Mouse (Mus musculus) adrenal gland, adult (tissue): ENCODE measurements around the gene Pnma5.
"Not testable (repeated sequence)": the region's sequence is repeated elsewhere in the genome, so short reads cannot be mapped to it uniquely, and the experiment has no call there.

Experiments
- DNase-seq, 2 experiments: peaks; one replicate each; pipeline ENCODE4 v3.0.0; 2022 to 2023; ENCODE audit warnings: low spot score in 1 of 2; ENCODE audit not compliant: inconsistent age in 2 of 2

The Pnma5 gene

GRCm38 (mm10) chrX:73037003-73037402 lies at the start of gene Pnma5:
Gene Pnma5 (minus strand): TSS chrX:73037103.
- DNase-seq: no peak

- not testable (repeated sequence) for DNase-seq
Observed at GRCm38 (mm10) chrX:73082267-73083055, 45.6 kb upstream of the Pnma5 start, which contains the start of gene Xlr4a. Gene Xlr4a (minus strand): TSS chrX:73082478.

- not testable (repeated sequence) for DNase-seq
Observed at GRCm38 (mm10) chrX:73066765-73067312, 29.9 kb upstream of the Pnma5 start.

GRCm38 (mm10) chrX:73064415-73064793 lies 27.5 kb upstream of the Pnma5 start, which contains the start of gene Pnma3:
Gene Pnma3 (plus strand): TSS chrX:73064787.
- no peak for DNase-seq

GRCm38 (mm10) chrX:73063512-73064414 lies 26.9 kb upstream of the Pnma5 start:
- DNase-seq: no peak

- no peak for DNase-seq
Observed at GRCm38 (mm10) chrX:73062323-73062722, 25.4 kb upstream of the Pnma5 start.

GRCm38 (mm10) chrX:73061528-73061927 lies 24.6 kb upstream of the Pnma5 start:
- DNase-seq: no peak

GRCm38 (mm10) chrX:73053860-73054563 lies 17.1 kb upstream of the Pnma5 start:
- peak; percentile 89 to 97 for DNase-seq

GRCm38 (mm10) chrX:73039666-73040065 lies 2.8 kb upstream of the Pnma5 start:
- DNase-seq: no peak

- no peak for DNase-seq
Observed at GRCm38 (mm10) chrX:73038831-73039230, 1.9 kb upstream of the Pnma5 start.

GRCm38 (mm10) chrX:73012846-73013245 lies 24.1 kb downstream of the Pnma5 start:
- DNase-seq: no peak

- DNase-seq: peak; percentile 93 to 97
Observed at GRCm38 (mm10) chrX:73007597-73008479, 29.1 kb downstream of the Pnma5 start.

- no peak for DNase-seq
Observed at GRCm38 (mm10) chrX:73005678-73006077, 31.2 kb downstream of the Pnma5 start.

- DNase-seq: no peak
Observed at GRCm38 (mm10) chrX:73003110-73003509, 33.8 kb downstream of the Pnma5 start.

GRCm38 (mm10) chrX:72995542-72995941 lies 41.4 kb downstream of the Pnma5 start:
- no peak for DNase-seq

GRCm38 (mm10) chrX:72992291-72992919 lies 44.5 kb downstream of the Pnma5 start:
- peak in 1 of 2 experiments; percentile 46 for DNase-seq

GRCm38 (mm10) chrX:72990581-72990980 lies 46.3 kb downstream of the Pnma5 start:
- DNase-seq: peak; percentile 40 to 51

- DNase-seq: no peak
Observed at GRCm38 (mm10) chrX:72988431-72988830, 48.5 kb downstream of the Pnma5 start.

GRCm38 (mm10) chrX:72987520-72987905 lies 49.4 kb downstream of the Pnma5 start:
- no peak for DNase-seq
